Mouse (Mus musculus): ENCODE measurements around the gene Casp8ap2.

- TF ChIP-seq POLR2A (IDR thresholded peaks at IDR 0.05; ENCODE audit: borderline replicate concordance, low read depth, low read length) (no peak), CTCF (IDR thresholded peaks at IDR 0.05; ENCODE audit: low read depth, low read length) (no peak)
Observed at GRCm38 (mm10) chr4:32587543-32587942, 27.7 kb upstream of the Casp8ap2 start.

Data from bone marrow macrophage, adult 2 months (primary cell).